Mouse (Mus musculus) hindbrain, embryonic 11.5 days (tissue): ENCODE data around the gene Gm20716. TPM values are rescaled to one million over a fixed set of nuclear protein-coding genes. Genes with fewer than 3 reads are reported as not detected.

ENCODE experiments used
- ATAC-seq: fragments of 200-750 bp; cut with Nextera tagmentation; 2 replicates; pipeline ENCODE4 v1.8.0; 2017; ENCODE audit warnings: mild to moderate bottlenecking, moderate TSS enrichment, moderate library complexity; ENCODE audit not compliant: low FRiP score
- DNase-seq: peaks from one replicate; pipeline ENCODE4 v3.0.0-alpha.2; 2015; ENCODE audit warnings: low spot score
- H3K27ac ChIP-seq: fragments of 300-500 bp; sonication (generic); 2 replicates; pipeline ENCODE4 v1.5.1; 2014; ENCODE audit warnings: mild to moderate bottlenecking, low read depth, low read length
- H3K27me3 ChIP-seq: fragments of 300-500 bp; sonication (generic); 2 replicates; pipeline ENCODE4 v1.6.1; 2014; ENCODE audit warnings: mild to moderate bottlenecking, low read length, moderate library complexity, mixed read lengths; ENCODE audit not compliant: control insufficient read depth, insufficient read depth
- H3K36me3 ChIP-seq: fragments of 300-500 bp; sonication (generic); 2 replicates; pipeline ENCODE4 v1.6.1; 2014; ENCODE audit warnings: mild to moderate bottlenecking, low read length, moderate library complexity, mixed read lengths; ENCODE audit not compliant: control insufficient read depth, insufficient read depth
- H3K4me1 ChIP-seq: fragments of 300-500 bp; sonication (generic); replicated peaks from 2 replicates; pipeline ENCODE4 v1.6.1; 2014; ENCODE audit warnings: low read length, mixed read lengths; ENCODE audit not compliant: control insufficient read depth, insufficient read depth
- H3K4me2 ChIP-seq: fragments of 300-500 bp; sonication (generic); replicated peaks from 2 replicates; pipeline ENCODE4 v1.6.1; 2014; ENCODE audit warnings: mild to moderate bottlenecking, low read depth, low read length
- H3K4me3 ChIP-seq: fragments of 300-500 bp; sonication (generic); 2 replicates; pipeline ENCODE4 v1.5.1; 2014; ENCODE audit warnings: low read depth, low read length
- H3K9ac ChIP-seq: fragments of 300-500 bp; sonication (generic); 2 replicates; pipeline ENCODE4 v1.6.1; 2014; ENCODE audit warnings: low read depth, low read length
- H3K9me3 ChIP-seq: fragments of 300-500 bp; sonication (generic); 2 replicates; pipeline ENCODE4 v1.6.1; 2016; ENCODE audit warnings: low read length; ENCODE audit not compliant: control insufficient read depth
- WGBS: fragments of 180-500 bp; shearing (Covaris S2); extraction: QIAGEN DNeasy Blood & Tissue Kit; methylation state at CpG from one replicate; pipeline ENCODE4 v1.1.7; 2014; 5-methylcytosine and 5-hydroxymethylcytosine counted together
- polyA plus RNA-seq: library from polyadenylated mRNA; unstranded; fragments of >200 nt; fragmentation: Nextera tagmentation; extraction: Ambion mirVana; gene quantifications from 2 replicates; pipeline ENCODE4 v1.2.1, GENCODE M21; 2014

Gene Gm20716
- polyA plus RNA-seq, 1 experiment from 2014 or later: 31.3 TPM

GRCm38 (mm10) chr2:168206725-168207644, 23.2 kb downstream of the Gm20716 start, which contains the start of gene Adnp:
Gene Adnp (minus strand): TSS chr2:168207112.
- DNase-seq (peak; percentile 97), ATAC-seq (peak; percentile 92)
- Histone ChIP-seq H3K36me3 (peaks cover 13% of the 10 kb centered on the region; the same call in 1 of the 2 replicates), H3K4me3 (peak within 1 kb of the TSS; percentile 99), H3K4me2 (peak within 1 kb of the TSS; percentile 67), H3K27ac (peak within 1 kb of the TSS; percentile 99), H3K27me3 (no peaks in the 10 kb centered on the region), H3K9ac (peak within 1 kb of the TSS; percentile 100), H3K9me3 (no peaks in the 10 kb centered on the region), H3K4me1 (peaks cover 3% of the 10 kb centered on the region; the same call in 1 of the 2 replicates)
- WGBS: under 1% methylated on average over 52 of the region's 89 CpGs

- Histone ChIP-seq H3K9me3 (no peaks in the 10 kb centered on the region), H3K4me1 (peaks cover 3% of the 10 kb centered on the region; the same call in 1 of the 2 replicates), H3K36me3 (peaks cover 13% of the 10 kb centered on the region; the same call in 1 of the 2 replicates), H3K4me3 (peak overlapping the region; percentile 99), H3K4me2 (peak overlapping the region; percentile 67), H3K9ac (peak overlapping the region; percentile 100), H3K27me3 (no peaks in the 10 kb centered on the region), H3K27ac (peak overlapping the region; percentile 99)
- DNase-seq: peak; percentile 58
- ATAC-seq: peak; percentile 1; the same call in 1 of the 2 replicates
- under 1% methylated on average over 24 of the region's 49 CpGs for WGBS
These were observed 24.2 kb downstream of the Gm20716 start for GRCm38 (mm10) chr2:168205681-168206631.

- Histone ChIP-seq H3K27ac (0 out of 2 replicates have a peak overlapping the region, but pooled peaks have one; percentile 99), H3K4me1 (peaks cover 5% of the 10 kb centered on the region; the same call in 1 of the 2 replicates), H3K4me2 (peak overlapping the region; percentile 67), H3K36me3 (0 out of 2 replicates have a peak, but pooled peaks cover 8% of the 10 kb centered on the region), H3K27me3 (no peaks in the 10 kb centered on the region), H3K4me3 (peak overlapping the region; percentile 99), H3K9ac (peak overlapping the region; percentile 100), H3K9me3 (no peaks in the 10 kb centered on the region)
- 7% methylated on average over 6 of the region's 6 CpGs for WGBS
- peak; percentile 17; the same call in 1 of the 2 replicates for ATAC-seq
- DNase-seq: peak; percentile 95
These were observed 24.9 kb downstream of the Gm20716 start for GRCm38 (mm10) chr2:168205265-168205664.

GRCm38 (mm10) chr2:168204476-168204999, 25.6 kb downstream of the Gm20716 start:
- 0 out of 2 replicates have a peak, but pooled peaks cover 8% of the 10 kb centered on the region for H3K36me3 ChIP-seq
- peaks cover 6% of the 10 kb centered on the region; the same call in 1 of the 2 replicates for H3K4me1 ChIP-seq
- DNase-seq: no peak
- 92% methylated on average over 8 of the region's 8 CpGs for WGBS
- H3K4me3 ChIP-seq: peak overlapping the region; percentile 99
- H3K9me3 ChIP-seq: no peaks in the 10 kb centered on the region
- H3K27ac ChIP-seq: no peak overlapping the region
- H3K4me2 ChIP-seq: peak overlapping the region; percentile 67
- H3K27me3 ChIP-seq: no peaks in the 10 kb centered on the region
- H3K9ac ChIP-seq: no peak overlapping the region
- ATAC-seq: no peak

GRCm38 (mm10) chr2:168200014-168200691, 30.0 kb downstream of the Gm20716 start:
- no peak overlapping the region for H3K4me2 ChIP-seq
- H3K9ac ChIP-seq: no peak overlapping the region
- H3K27ac ChIP-seq: no peak overlapping the region
- 0 out of 2 replicates have a peak, but pooled peaks cover 11% of the 10 kb centered on the region for H3K36me3 ChIP-seq
- DNase-seq: no peak
- ATAC-seq: no peak
- no peaks in the 10 kb centered on the region for H3K9me3 ChIP-seq
- 96% methylated on average over 4 of the region's 5 CpGs for WGBS
- no peak overlapping the region for H3K4me3 ChIP-seq
- peaks cover 10% of the 10 kb centered on the region for H3K4me1 ChIP-seq
- no peaks in the 10 kb centered on the region for H3K27me3 ChIP-seq

GRCm38 (mm10) chr2:168199476-168199875, 30.7 kb downstream of the Gm20716 start:
- WGBS: 88% methylated on average over 4 of the region's 4 CpGs
- Histone ChIP-seq H3K4me2 (no peak overlapping the region), H3K9me3 (no peaks in the 10 kb centered on the region), H3K9ac (no peak overlapping the region), H3K27me3 (no peaks in the 10 kb centered on the region), H3K4me1 (peaks cover 8% of the 10 kb centered on the region), H3K27ac (no peak overlapping the region), H3K4me3 (no peak overlapping the region), H3K36me3 (0 out of 2 replicates have a peak, but pooled peaks cover 14% of the 10 kb centered on the region)
- ATAC-seq (no peak), DNase-seq (no peak)

- 0 out of 2 replicates have a peak, but pooled peaks cover 7% of the 10 kb centered on the region for H3K36me3 ChIP-seq
- H3K27ac ChIP-seq: no peak overlapping the region
- H3K4me1 ChIP-seq: peaks cover 7% of the 10 kb centered on the region
- 91% methylated on average over 1 of the region's 1 CpGs for WGBS
- H3K4me3 ChIP-seq: no peak overlapping the region
- ATAC-seq (no peak), DNase-seq (no peak)
- no peaks in the 10 kb centered on the region for H3K27me3 ChIP-seq
- no peak overlapping the region for H3K4me2 ChIP-seq
- H3K9ac ChIP-seq: no peak overlapping the region
- no peaks in the 10 kb centered on the region for H3K9me3 ChIP-seq
These were observed 31.7 kb downstream of the Gm20716 start for GRCm38 (mm10) chr2:168198421-168198820.
